Comparison of ENCODE assay signal across 7 mouse cellular contexts in the genomic region with DNA sequence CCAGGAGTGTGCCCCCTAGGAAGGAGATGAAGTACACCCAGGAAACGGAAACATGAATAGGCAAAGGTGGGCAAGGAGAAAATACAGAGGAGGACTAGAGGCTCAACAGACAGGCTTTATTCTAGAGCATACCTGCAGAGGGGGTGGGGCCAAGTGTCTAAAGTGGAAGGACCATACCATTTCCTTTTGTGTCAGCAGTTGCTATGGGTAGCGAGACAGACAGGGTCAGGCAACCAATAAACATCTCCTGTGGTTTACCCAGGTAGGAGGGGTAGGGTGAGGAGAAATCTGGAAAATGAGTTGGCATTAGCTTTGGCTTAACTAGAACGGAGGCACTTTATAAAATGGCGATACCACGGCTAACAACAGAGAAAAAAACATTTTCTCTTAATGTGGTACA. TPM values are rescaled to one million over a fixed set of nuclear protein-coding genes. Genes with fewer than 3 reads are reported as not detected.
DNase-seq lines count a peak whose midpoint lies in the region; ATAC-seq and TF ChIP-seq lines count a peak whose summit lies in the region.

No protein-coding gene starts in this region.

- H3K4me2 ChIP-seq in stomach, postnatal 0 days (replicated peaks; ENCODE audit: low read depth) = peak overlapping the region; percentile 55

- no peaks in the 10 kb centered on the region for H3K9me3 ChIP-seq in forebrain, embryonic 10.5 days
- no peaks in the 10 kb centered on the region for H3K9me3 ChIP-seq in stomach, postnatal 0 days (ENCODE audit: control insufficient read depth, low read length)

- peaks cover 26% of the 10 kb centered on the region for H3K4me1 ChIP-seq in forebrain, embryonic 10.5 days
- no peaks in the 10 kb centered on the region; the same call in 1 of the 2 replicates for H3K4me1 ChIP-seq in stomach, postnatal 0 days (replicated peaks; ENCODE audit: control insufficient read depth, insufficient read depth)

- no peaks in the 10 kb centered on the region for H3K27me3 ChIP-seq in forebrain, embryonic 10.5 days (ENCODE audit: poor library complexity, severe bottlenecking)
- H3K27me3 ChIP-seq in stomach, postnatal 0 days (ENCODE audit: control insufficient read depth, insufficient read depth, low read length) = no peaks in the 10 kb centered on the region

- peak; percentile 68 for ATAC-seq in stomach, postnatal 0 days (ENCODE audit: low FRiP score, low TSS enrichment)

- peak overlapping the region; percentile 84; the same call in 1 of the 2 replicates for H3K4me3 ChIP-seq in forebrain, embryonic 10.5 days
- H3K4me3 ChIP-seq in stomach, postnatal 0 days (ENCODE audit: low read depth, low read length) = peak overlapping the region; percentile 76; the same call in 1 of the 2 replicates

- WGBS in forebrain, embryonic 10.5 days = 69% methylated on average over 5 of the region's 5 CpGs
- WGBS in stomach, postnatal 0 days = 34% methylated on average over 5 of the region's 5 CpGs

- DNase-seq in CD4-positive helper T cell, adult 2 months (ENCODE audit: low read depth, low spot score) = peak; percentile 81
- peak; percentile 74 for DNase-seq in ES-CJ7 (ENCODE audit: low read depth, low spot score)
- no peak for DNase-seq in forebrain, embryonic 10.5 days (ENCODE audit: extremely low spot score, low spot score)
- peak; percentile 64 for DNase-seq in kidney, adult 9 months
- peak; percentile 84 for DNase-seq in lung, postnatal 25 days (ENCODE audit: low spot score)
- peak; percentile 76 for DNase-seq in stomach, postnatal 0 days (ENCODE audit: low spot score)
- DNase-seq in adrenal gland, postnatal 4 days (ENCODE audit: low spot score in 2 of 2) = no peak

- peaks cover 37% of the 10 kb centered on the region for H3K36me3 ChIP-seq in forebrain, embryonic 10.5 days (replicated peaks)
- peaks cover 2% of the 10 kb centered on the region; the same call in 1 of the 2 replicates for H3K36me3 ChIP-seq in stomach, postnatal 0 days (ENCODE audit: control insufficient read depth, insufficient read depth, low read length)

- no peak for TF ChIP-seq EP300 in stomach, postnatal 0 days (optimal IDR thresholded peaks at IDR 0.05)

- no peak overlapping the region for H3K9ac ChIP-seq in stomach, postnatal 0 days (ENCODE audit: low read length)

- no peak for TF ChIP-seq CTCF in stomach, postnatal 0 days (IDR thresholded peaks at IDR 0.05; ENCODE audit: low read depth)

- H3K27ac ChIP-seq in forebrain, embryonic 10.5 days = no peak overlapping the region; the same call in 1 of the 2 replicates
- H3K27ac ChIP-seq in stomach, postnatal 0 days (replicated peaks) = peak overlapping the region; percentile 91

RNA-seq across cellular contexts. Expression of a gene that starts 1.1 kb away (rescaled TPM):
- polyA plus RNA-seq in forebrain, embryonic 10.5 days (2016; fragmentation: Nextera tagmentation; extraction: Ambion mirVana) = 5.2 and 5.4 TPM in 2 replicates
- polyA plus RNA-seq in stomach, postnatal 0 days (2015; fragmentation: Nextera tagmentation; extraction: Ambion mirVana) = 3.0 and 3.2 TPM in 2 replicates
- 10 to 100 TPM; 35.8 to 37.6 TPM for total RNA-seq in adrenal gland, postnatal 4 days (2021)

RNA-seq across cellular contexts. Expression of a gene that starts 19.9 kb away (rescaled TPM):
- polyA plus RNA-seq in forebrain, embryonic 10.5 days (2016; fragmentation: Nextera tagmentation; extraction: Ambion mirVana) = 2.5 and 2.7 TPM in 2 replicates
- 65.9 and 71.9 TPM in 2 replicates for polyA plus RNA-seq in stomach, postnatal 0 days (2015; fragmentation: Nextera tagmentation; extraction: Ambion mirVana)
- total RNA-seq in adrenal gland, postnatal 4 days (2021) = 10 to 100 TPM; 50.8 to 55.9 TPM

RNA-seq across cellular contexts. Expression of a gene that starts 21.7 kb away (rescaled TPM):
- polyA plus RNA-seq in forebrain, embryonic 10.5 days (2016; fragmentation: Nextera tagmentation; extraction: Ambion mirVana) = 20.1 and 21.7 TPM in 2 replicates
- polyA plus RNA-seq in stomach, postnatal 0 days (2015; fragmentation: Nextera tagmentation; extraction: Ambion mirVana) = 10.0 and 11.2 TPM in 2 replicates
- total RNA-seq in adrenal gland, postnatal 4 days (2021) = 10 to 100 TPM; 51.8 to 56.2 TPM

Comparison
In these comparisons a context has a peak if more than half of its experiments do, and no peak if none do; other contexts are left out.
1. DNase-seq: peak in CD4-positive helper T cell, adult 2 months (single experiment), ES-CJ7 (single experiment), kidney, adult 9 months (single experiment), lung, postnatal 25 days (single experiment) and stomach, postnatal 0 days (single experiment); none in forebrain, embryonic 10.5 days (single experiment) and adrenal gland, postnatal 4 days (0 of 2).
2. RNA of a gene that starts 19.9 kb away (polyA plus RNA-seq): 65.9 to 71.9 TPM in stomach, postnatal 0 days; 2.5 to 2.7 TPM in forebrain, embryonic 10.5 days; every median in the first group is over 10 times any median in the second.